Mouse (Mus musculus) cerebellum, adult 2 months (tissue): ENCODE measurements at regions not wholly inside any gene's neighbourhood (a gene's known extent, or its start where the extent isn't known, plus 50 kb on each side); places are given as distances from the start of the nearest gene placed in this dataset.

ENCODE experiments used
- CTCF ChIP-seq: fragments of 200-500 bp; IDR thresholded peaks from 2 replicates; pipeline ENCODE4 v1.5.1; 2011; ENCODE audit warnings: low read depth, mild to moderate bottlenecking, control low read depth, low read length, moderate library complexity, borderline replicate concordance; ENCODE audit not compliant: insufficient read depth
- POLR2A ChIP-seq: fragments of 200-500 bp; IDR thresholded peaks from 2 replicates; pipeline ENCODE4 v1.6.1; 2011; ENCODE audit warnings: low read length, control low read depth, borderline replicate concordance; ENCODE audit not compliant: insufficient read depth

GRCm38 (mm10) chr1:57593707-57594589 lies 180.0 kb upstream of the Spats2l start:
- TF ChIP-seq CTCF (no peak), POLR2A (no peak)
